Mouse (Mus musculus): ENCODE results near the gene Lmna. TPM values are rescaled to one million over a fixed set of nuclear protein-coding genes. Genes with fewer than 3 reads are reported as not detected.

Lmna gene
- 41.6 and 55.7 TPM in 2 replicates for polyA plus RNA-seq (2014; fragmentation: Nextera tagmentation; extraction: Ambion mirVana)

GRCm38 (mm10) chr3:88509692-88510420 lies at the start of gene Lmna:
Gene Lmna, minus strand, starts transcription at chr3:88509956.
- H3K4me1 ChIP-seq (ENCODE audit: control insufficient read depth, insufficient read depth, low read length): peaks cover 13% of the 10 kb centered on the region; the same call in 1 of the 2 replicates

GRCm38 (mm10) chr3:88556616-88557015 lies 46.9 kb upstream of the Lmna start:
- Histone ChIP-seq H3K4me3 (ENCODE audit: low read length) (no peak overlapping the region), H3K9me3 (ENCODE audit: control insufficient read depth, low read length) (no peaks in the 10 kb centered on the region), H3K4me2 (replicated peaks; ENCODE audit: low read depth, low read length) (no peak overlapping the region), H3K36me3 (ENCODE audit: control insufficient read depth, insufficient read depth, low read length) (peaks cover 57% of the 10 kb centered on the region), H3K9ac (ENCODE audit: low read depth, low read length) (no peak overlapping the region), H3K4me1 (ENCODE audit: control insufficient read depth, insufficient read depth, low read length) (peaks cover 17% of the 10 kb centered on the region), H3K27ac (ENCODE audit: low read depth, low read length) (no peak overlapping the region), H3K27me3 (ENCODE audit: control insufficient read depth, insufficient read depth, low read length) (no peaks in the 10 kb centered on the region)
- no peak for ATAC-seq (ENCODE audit: low FRiP score, low TSS enrichment)
- 86% methylated on average over 8 of the region's 8 CpGs for whole genome bisulfite sequencing

More at GRCm38 (mm10) chr3:88509692-88510420, at the start of gene Lmna:
- Histone ChIP-seq H3K4me3 (ENCODE audit: low read length) (peak within 1 kb of the TSS; percentile 37), H3K9ac (ENCODE audit: low read depth, low read length) (peak within 1 kb of the TSS; percentile 52), H3K27me3 (ENCODE audit: control insufficient read depth, insufficient read depth, low read length) (no peaks in the 10 kb centered on the region), H3K27ac (ENCODE audit: low read depth, low read length) (peak within 1 kb of the TSS; percentile 87), H3K9me3 (ENCODE audit: control insufficient read depth, low read length) (no peaks in the 10 kb centered on the region), H3K4me2 (replicated peaks; ENCODE audit: low read depth, low read length) (peak within 1 kb of the TSS; percentile 49), H3K36me3 (ENCODE audit: control insufficient read depth, insufficient read depth, low read length) (no peaks in the 10 kb centered on the region)
- peak; percentile 96 for ATAC-seq (ENCODE audit: low FRiP score, low TSS enrichment)
- under 1% methylated on average over 31 of the region's 31 CpGs for WGBS

- Histone ChIP-seq H3K27me3 (ENCODE audit: control insufficient read depth, insufficient read depth, low read length) (no peaks in the 10 kb centered on the region), H3K9me3 (ENCODE audit: control insufficient read depth, low read length) (no peaks in the 10 kb centered on the region), H3K4me2 (replicated peaks; ENCODE audit: low read depth, low read length) (no peak overlapping the region), H3K4me1 (ENCODE audit: control insufficient read depth, insufficient read depth, low read length) (peaks cover 19% of the 10 kb centered on the region), H3K27ac (ENCODE audit: low read depth, low read length) (no peak overlapping the region), H3K9ac (ENCODE audit: low read depth, low read length) (0 out of 2 replicates have a peak overlapping the region, but pooled peaks have one; percentile 18), H3K36me3 (ENCODE audit: control insufficient read depth, insufficient read depth, low read length) (peaks cover 52% of the 10 kb centered on the region), H3K4me3 (ENCODE audit: low read length) (no peak overlapping the region)
- no peak for ATAC-seq (ENCODE audit: low FRiP score, low TSS enrichment)
- WGBS: 95% methylated on average over 6 of the region's 6 CpGs
Observed at GRCm38 (mm10) chr3:88555731-88556130, 46.0 kb upstream of the Lmna start.

- no peak for ATAC-seq (ENCODE audit: low FRiP score, low TSS enrichment)
- peaks cover 47% of the 10 kb centered on the region for H3K36me3 ChIP-seq (ENCODE audit: control insufficient read depth, insufficient read depth, low read length)
- H3K27me3 ChIP-seq (ENCODE audit: control insufficient read depth, insufficient read depth, low read length): no peaks in the 10 kb centered on the region
- WGBS: 71% methylated on average over 5 of the region's 5 CpGs
- peak overlapping the region; percentile 78 for H3K4me2 ChIP-seq (replicated peaks; ENCODE audit: low read depth, low read length)
- H3K4me1 ChIP-seq (ENCODE audit: control insufficient read depth, insufficient read depth, low read length): peaks cover 19% of the 10 kb centered on the region
- H3K4me3 ChIP-seq (ENCODE audit: low read length): peak overlapping the region; percentile 70
- H3K9me3 ChIP-seq (ENCODE audit: control insufficient read depth, low read length): no peaks in the 10 kb centered on the region
- 0 out of 2 replicates have a peak overlapping the region, but pooled peaks have one; percentile 18 for H3K9ac ChIP-seq (ENCODE audit: low read depth, low read length)
- no peak overlapping the region for H3K27ac ChIP-seq (ENCODE audit: low read depth, low read length)
Observed at GRCm38 (mm10) chr3:88555069-88555605, 45.4 kb upstream of the Lmna start.

GRCm38 (mm10) chr3:88553880-88554586 lies 44.3 kb upstream of the Lmna start:
- ATAC-seq (ENCODE audit: low FRiP score, low TSS enrichment): peak; percentile 67
- under 1% methylated on average over 39 of the region's 41 CpGs for WGBS
- Histone ChIP-seq H3K9ac (ENCODE audit: low read depth, low read length) (peak overlapping the region; percentile 88), H3K4me2 (replicated peaks; ENCODE audit: low read depth, low read length) (peak overlapping the region; percentile 78), H3K36me3 (ENCODE audit: control insufficient read depth, insufficient read depth, low read length) (peaks cover 37% of the 10 kb centered on the region), H3K4me3 (ENCODE audit: low read length) (peak overlapping the region; percentile 70), H3K27me3 (ENCODE audit: control insufficient read depth, insufficient read depth, low read length) (no peaks in the 10 kb centered on the region), H3K4me1 (ENCODE audit: control insufficient read depth, insufficient read depth, low read length) (peaks cover 19% of the 10 kb centered on the region), H3K27ac (ENCODE audit: low read depth, low read length) (peak overlapping the region; percentile 98), H3K9me3 (ENCODE audit: control insufficient read depth, low read length) (no peaks in the 10 kb centered on the region)

GRCm38 (mm10) chr3:88553525-88553879 lies 43.7 kb upstream of the Lmna start, which contains the start of gene Ubqln4:
Gene Ubqln4, plus strand, starts transcription at chr3:88553758.
- peak within 1 kb of the TSS; percentile 88 for H3K9ac ChIP-seq (ENCODE audit: low read depth, low read length)
- peak within 1 kb of the TSS; percentile 78 for H3K4me2 ChIP-seq (replicated peaks; ENCODE audit: low read depth, low read length)
- 0% methylated on average over 32 of the region's 37 CpGs for WGBS
- H3K4me3 ChIP-seq (ENCODE audit: low read length): peak within 1 kb of the TSS; percentile 70
- peak; percentile 90 for ATAC-seq (ENCODE audit: low FRiP score, low TSS enrichment)
- peak within 1 kb of the TSS; percentile 98 for H3K27ac ChIP-seq (ENCODE audit: low read depth, low read length)
- no peaks in the 10 kb centered on the region for H3K9me3 ChIP-seq (ENCODE audit: control insufficient read depth, low read length)
- H3K27me3 ChIP-seq (ENCODE audit: control insufficient read depth, insufficient read depth, low read length): no peaks in the 10 kb centered on the region
- H3K4me1 ChIP-seq (ENCODE audit: control insufficient read depth, insufficient read depth, low read length): peaks cover 19% of the 10 kb centered on the region
- H3K36me3 ChIP-seq (ENCODE audit: control insufficient read depth, insufficient read depth, low read length): peaks cover 32% of the 10 kb centered on the region

- H3K36me3 ChIP-seq (ENCODE audit: control insufficient read depth, insufficient read depth, low read length): peaks cover 26% of the 10 kb centered on the region
- H3K27ac ChIP-seq (ENCODE audit: low read depth, low read length): peak within 1 kb of the TSS; percentile 98
- no peaks in the 10 kb centered on the region for H3K27me3 ChIP-seq (ENCODE audit: control insufficient read depth, insufficient read depth, low read length)
- peaks cover 19% of the 10 kb centered on the region for H3K4me1 ChIP-seq (ENCODE audit: control insufficient read depth, insufficient read depth, low read length)
- H3K4me2 ChIP-seq (replicated peaks; ENCODE audit: low read depth, low read length): peak within 1 kb of the TSS; percentile 78
- under 1% methylated on average over 48 of the region's 48 CpGs for WGBS
- H3K4me3 ChIP-seq (ENCODE audit: low read length): peak within 1 kb of the TSS; percentile 70
- peak; percentile 89 for ATAC-seq (ENCODE audit: low FRiP score, low TSS enrichment)
- no peaks in the 10 kb centered on the region for H3K9me3 ChIP-seq (ENCODE audit: control insufficient read depth, low read length)
- peak within 1 kb of the TSS; percentile 88 for H3K9ac ChIP-seq (ENCODE audit: low read depth, low read length)
Observed at GRCm38 (mm10) chr3:88552676-88553524, 43.1 kb upstream of the Lmna start, which contains the start of gene Lamtor2. Gene Lamtor2, minus strand, starts transcription at chr3:88553074.

- WGBS: 25% methylated on average over 16 of the region's 16 CpGs
- peak overlapping the region; percentile 37; the same call in 1 of the 2 replicates for H3K27ac ChIP-seq (ENCODE audit: low read depth, low read length)
- no peaks in the 10 kb centered on the region for H3K9me3 ChIP-seq (ENCODE audit: control insufficient read depth, low read length)
- H3K4me3 ChIP-seq (ENCODE audit: low read length): peak overlapping the region; percentile 70
- peak overlapping the region; percentile 51 for H3K9ac ChIP-seq (ENCODE audit: low read depth, low read length)
- H3K27me3 ChIP-seq (ENCODE audit: control insufficient read depth, insufficient read depth, low read length): no peaks in the 10 kb centered on the region
- H3K4me1 ChIP-seq (ENCODE audit: control insufficient read depth, insufficient read depth, low read length): peaks cover 19% of the 10 kb centered on the region
- H3K36me3 ChIP-seq (ENCODE audit: control insufficient read depth, insufficient read depth, low read length): peaks cover 19% of the 10 kb centered on the region
- peak overlapping the region; percentile 73 for H3K4me2 ChIP-seq (replicated peaks; ENCODE audit: low read depth, low read length)
- no peak for ATAC-seq (ENCODE audit: low FRiP score, low TSS enrichment)
Observed at GRCm38 (mm10) chr3:88552082-88552645, 42.4 kb upstream of the Lmna start.
